Mouse (Mus musculus): ENCODE results near the gene Nfyc. TPM values are rescaled to one million over a fixed set of nuclear protein-coding genes. Genes with fewer than 3 reads are reported as not detected.

The Nfyc gene
- polyA plus RNA-seq, 1 experiment: 44.3 TPM

DNA sequence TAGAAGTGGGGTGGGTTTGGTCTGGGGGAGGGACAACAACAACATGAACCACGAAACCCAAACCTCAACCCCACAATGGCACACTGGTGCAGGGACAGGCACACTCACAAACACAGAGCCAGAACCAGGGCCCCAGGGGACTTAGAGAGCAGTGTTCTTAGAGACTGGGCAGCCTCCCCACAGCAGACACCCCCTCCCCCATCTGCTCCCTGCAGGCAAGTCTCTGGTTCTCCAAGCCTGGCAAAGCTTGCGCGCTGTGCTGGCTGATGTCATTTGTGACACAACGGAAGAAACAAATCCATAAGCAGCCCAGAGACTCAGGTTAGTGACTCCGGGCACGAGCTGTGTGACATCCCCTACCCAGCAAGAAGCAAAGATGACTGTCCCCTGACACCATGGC lies 90.1 kb downstream of the Nfyc start:
- TF ChIP-seq MYOD1 (IDR thresholded peaks at IDR 0.05; ENCODE audit: control insufficient read depth in 1 of 3, insufficient read length in 2 of 3, low read depth in 2 of 3) (no peak), POLR2AphosphoS2 (IDR thresholded peaks at IDR 0.05; ENCODE audit: insufficient read length, low read depth) (no peak), REST (IDR thresholded peaks at IDR 0.05; ENCODE audit: insufficient read depth, insufficient read length) (no peak), SRF (IDR thresholded peaks at IDR 0.05; ENCODE audit: control insufficient read depth, insufficient read length, low read depth) (no peak), POLR2A (IDR thresholded peaks at IDR 0.05; ENCODE audit: insufficient read length, low read depth) (no peak), USF1 (IDR thresholded peaks at IDR 0.05; ENCODE audit: low read depth) (no peak), TCF3 (IDR thresholded peaks at IDR 0.05; ENCODE audit: insufficient read length, low read depth) (no peak), CEBPB (IDR thresholded peaks at IDR 0.05; ENCODE audit: insufficient read depth, poor library complexity, severe bottlenecking) (no peak), TCF12 (IDR thresholded peaks at IDR 0.05; ENCODE audit: insufficient read depth, poor library complexity, severe bottlenecking) (no peak), E2F4 (IDR thresholded peaks at IDR 0.05; ENCODE audit: insufficient read depth) (no peak), MAX (IDR thresholded peaks at IDR 0.05; ENCODE audit: low read depth) (no peak), MYOG (IDR thresholded peaks at IDR 0.05; ENCODE audit: control insufficient read depth in 1 of 3, insufficient read depth in 1 of 3, insufficient read length in 2 of 3, low read depth in 2 of 3) (no peak)
- Histone ChIP-seq H3K4me2 (ENCODE audit: low read depth) (no peak overlapping the region), H3K36me3 (ENCODE audit: control insufficient read depth, insufficient read depth) (no peaks in the 10 kb centered on the region), H3K4me3 (no peak overlapping the region), H3K79me2 (ENCODE audit: control insufficient read depth, insufficient read depth) (no peaks in the 10 kb centered on the region), H3ac (ENCODE audit: control insufficient read depth, insufficient read length) (no peak overlapping the region), H3K27me3 (ENCODE audit: control insufficient read depth, insufficient read depth, insufficient read length) (peaks cover 4% of the 10 kb centered on the region)

DNA sequence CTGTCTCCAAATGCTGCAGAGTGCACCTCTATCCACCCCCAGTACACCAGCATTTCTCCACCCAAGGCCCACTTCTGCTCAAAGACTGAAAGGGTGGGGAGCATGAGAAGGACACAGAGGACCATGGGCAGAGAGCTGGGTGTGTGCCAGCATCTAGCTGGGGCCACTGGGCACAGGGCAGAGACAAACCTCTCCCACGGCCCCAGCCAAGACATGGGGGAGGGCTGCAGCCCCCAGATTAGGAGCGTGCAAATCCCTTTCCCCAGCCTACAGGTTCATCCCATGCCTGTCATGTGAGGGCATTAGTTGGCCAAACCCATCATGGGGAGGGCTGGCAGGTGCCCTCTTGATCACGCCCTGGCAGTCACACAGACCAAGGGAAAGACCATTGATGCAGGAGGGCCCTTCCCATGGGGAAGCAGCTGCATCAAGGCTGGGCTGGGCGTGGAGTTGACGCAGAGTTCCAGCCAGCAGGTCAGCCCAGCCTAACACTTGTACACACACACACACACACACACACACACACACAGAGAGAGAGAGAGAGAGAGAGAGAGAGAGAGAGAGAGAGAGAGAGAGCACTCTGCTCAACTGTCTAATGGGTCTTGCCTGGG lies 97.3 kb downstream of the Nfyc start:
- no peak overlapping the region for H3K4me3 ChIP-seq
- TF ChIP-seq TCF3 (IDR thresholded peaks at IDR 0.05; ENCODE audit: insufficient read length, low read depth): peak; percentile 51
- peak; percentile 8 for TF ChIP-seq USF1 (IDR thresholded peaks at IDR 0.05; ENCODE audit: low read depth)
- no peak for TF ChIP-seq REST (IDR thresholded peaks at IDR 0.05; ENCODE audit: insufficient read depth, insufficient read length)
- no peak for TF ChIP-seq MAX (IDR thresholded peaks at IDR 0.05; ENCODE audit: low read depth)
- peak; percentile 45 to 96 (median 81) for TF ChIP-seq MYOD1 (IDR thresholded peaks at IDR 0.05; ENCODE audit: control insufficient read depth in 1 of 3, insufficient read length in 2 of 3, low read depth in 2 of 3)
- no peak for TF ChIP-seq SRF (IDR thresholded peaks at IDR 0.05; ENCODE audit: control insufficient read depth, insufficient read length, low read depth)
- TF ChIP-seq MYOG (IDR thresholded peaks at IDR 0.05; ENCODE audit: control insufficient read depth in 1 of 3, insufficient read depth in 1 of 3, insufficient read length in 2 of 3, low read depth in 2 of 3): peak; percentile 59 to 96 (median 89)
- no peak for TF ChIP-seq E2F4 (IDR thresholded peaks at IDR 0.05; ENCODE audit: insufficient read depth)
- TF ChIP-seq TCF12 (IDR thresholded peaks at IDR 0.05; ENCODE audit: insufficient read depth, poor library complexity, severe bottlenecking): peak; percentile 42
- H3ac ChIP-seq (ENCODE audit: control insufficient read depth, insufficient read length): no peak overlapping the region
- H3K4me2 ChIP-seq (ENCODE audit: low read depth): no peak overlapping the region
- H3K27me3 ChIP-seq (ENCODE audit: control insufficient read depth, insufficient read depth, insufficient read length): no peaks in the 10 kb centered on the region
- H3K79me2 ChIP-seq (ENCODE audit: control insufficient read depth, insufficient read depth): no peaks in the 10 kb centered on the region
- H3K36me3 ChIP-seq (ENCODE audit: control insufficient read depth, insufficient read depth): no peaks in the 10 kb centered on the region

DNA sequence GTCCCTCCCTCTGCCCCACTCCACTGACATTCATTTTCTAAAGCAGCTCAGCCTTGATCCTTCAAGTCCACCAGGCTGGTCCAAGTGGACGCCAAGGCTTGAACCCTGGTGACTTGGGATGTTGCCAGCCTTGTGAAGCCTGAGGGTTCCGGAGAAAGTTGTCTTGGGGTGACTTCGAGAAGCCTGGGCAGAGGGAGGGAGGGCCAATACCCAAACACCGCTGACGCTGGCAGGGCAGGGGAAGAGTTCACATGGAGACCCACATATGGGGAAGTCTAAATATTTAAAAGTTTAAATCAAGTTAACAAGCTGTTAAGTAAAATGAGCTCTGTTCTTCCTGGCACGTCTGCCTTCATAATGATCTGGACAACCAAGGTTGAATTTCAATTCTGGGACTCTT lies 98.6 kb downstream of the Nfyc start:
- TF ChIP-seq MYOD1 (IDR thresholded peaks at IDR 0.05; ENCODE audit: control insufficient read depth in 1 of 3, insufficient read length in 2 of 3, low read depth in 2 of 3): no peak
- TF ChIP-seq REST (IDR thresholded peaks at IDR 0.05; ENCODE audit: insufficient read depth, insufficient read length): no peak
- no peak for TF ChIP-seq CEBPB (IDR thresholded peaks at IDR 0.05; ENCODE audit: insufficient read depth, poor library complexity, severe bottlenecking)
- no peak for TF ChIP-seq TCF12 (IDR thresholded peaks at IDR 0.05; ENCODE audit: insufficient read depth, poor library complexity, severe bottlenecking)
- TF ChIP-seq TCF3 (IDR thresholded peaks at IDR 0.05; ENCODE audit: insufficient read length, low read depth): no peak
- TF ChIP-seq MYOG (IDR thresholded peaks at IDR 0.05; ENCODE audit: control insufficient read depth in 1 of 3, insufficient read depth in 1 of 3, insufficient read length in 2 of 3, low read depth in 2 of 3): no peak
- TF ChIP-seq E2F4 (IDR thresholded peaks at IDR 0.05; ENCODE audit: insufficient read depth): no peak
- TF ChIP-seq POLR2A (IDR thresholded peaks at IDR 0.05; ENCODE audit: insufficient read length, low read depth): no peak
- TF ChIP-seq MAX (IDR thresholded peaks at IDR 0.05; ENCODE audit: low read depth): no peak
- TF ChIP-seq POLR2AphosphoS2 (IDR thresholded peaks at IDR 0.05; ENCODE audit: insufficient read length, low read depth): no peak
- TF ChIP-seq SRF (IDR thresholded peaks at IDR 0.05; ENCODE audit: control insufficient read depth, insufficient read length, low read depth): no peak
- no peak for TF ChIP-seq USF1 (IDR thresholded peaks at IDR 0.05; ENCODE audit: low read depth)
- Histone ChIP-seq H3ac (ENCODE audit: control insufficient read depth, insufficient read length) (no peak overlapping the region), H3K27me3 (ENCODE audit: control insufficient read depth, insufficient read depth, insufficient read length) (no peaks in the 10 kb centered on the region), H3K36me3 (ENCODE audit: control insufficient read depth, insufficient read depth) (no peaks in the 10 kb centered on the region), H3K4me2 (ENCODE audit: low read depth) (no peak overlapping the region), H3K79me2 (ENCODE audit: control insufficient read depth, insufficient read depth) (no peaks in the 10 kb centered on the region), H3K4me3 (no peak overlapping the region)

- H3K27me3 ChIP-seq (ENCODE audit: control insufficient read depth, insufficient read depth, insufficient read length): no peaks in the 10 kb centered on the region
- no peaks in the 10 kb centered on the region for H3K79me2 ChIP-seq (ENCODE audit: control insufficient read depth, insufficient read depth)
- no peak overlapping the region for H3ac ChIP-seq (ENCODE audit: control insufficient read depth, insufficient read length)
- peak overlapping the region; percentile 95 for H3K4me2 ChIP-seq (ENCODE audit: low read depth)
- no peaks in the 10 kb centered on the region for H3K36me3 ChIP-seq (ENCODE audit: control insufficient read depth, insufficient read depth)
- peak overlapping the region; percentile 17 for H3K4me3 ChIP-seq
- no peak for TF ChIP-seq USF1 (IDR thresholded peaks at IDR 0.05; ENCODE audit: low read depth)
- TF ChIP-seq POLR2A (IDR thresholded peaks at IDR 0.05; ENCODE audit: insufficient read length, low read depth): no peak
- TF ChIP-seq SRF (IDR thresholded peaks at IDR 0.05; ENCODE audit: control insufficient read depth, insufficient read length, low read depth): no peak
- TF ChIP-seq E2F4 (IDR thresholded peaks at IDR 0.05; ENCODE audit: insufficient read depth): no peak
- no peak for TF ChIP-seq REST (IDR thresholded peaks at IDR 0.05; ENCODE audit: insufficient read depth, insufficient read length)
- no peak for TF ChIP-seq TCF12 (IDR thresholded peaks at IDR 0.05; ENCODE audit: insufficient read depth, poor library complexity, severe bottlenecking)
- peak in 1 of 3 experiments; percentile 22 for TF ChIP-seq MYOG (IDR thresholded peaks at IDR 0.05; ENCODE audit: control insufficient read depth in 1 of 3, insufficient read depth in 1 of 3, insufficient read length in 2 of 3, low read depth in 2 of 3)
- TF ChIP-seq MAX (IDR thresholded peaks at IDR 0.05; ENCODE audit: low read depth): no peak
- TF ChIP-seq MYOD1 (IDR thresholded peaks at IDR 0.05; ENCODE audit: control insufficient read depth in 1 of 3, insufficient read length in 2 of 3, low read depth in 2 of 3): peak in 1 of 3 experiments; percentile 34
- TF ChIP-seq CEBPB (IDR thresholded peaks at IDR 0.05; ENCODE audit: insufficient read depth, poor library complexity, severe bottlenecking): no peak
Measured at GRCm38 (mm10) chr4:120731030-120731644, 100.2 kb downstream of the Nfyc start.

Measured in myocyte (in vitro differentiated cells).